Mouse (Mus musculus): Measurements from ENCODE around the gene Fiz1.

GRCm38 (mm10) chr7:5029946-5030345 is 15.4 kb upstream of the Fiz1 start:
- no peak for TF ChIP-seq CTCF (IDR thresholded peaks at IDR 0.05; ENCODE audit: low read depth, low read length)
- TF ChIP-seq POLR2A (IDR thresholded peaks at IDR 0.05; ENCODE audit: extremely low read depth, insufficient read depth, low read length), result no peak

Data from liver, adult 2 months (tissue).